Mouse (Mus musculus): ENCODE data around the gene Boc.

- TF ChIP-seq POLR2A (IDR thresholded peaks at IDR 0.05; ENCODE audit: borderline replicate concordance, control insufficient read depth, low read depth, low read length) = no peak
- TF ChIP-seq CTCF (IDR thresholded peaks at IDR 0.05; ENCODE audit: control insufficient read depth, insufficient read depth, low read length) = no peak
Observed at GRCm38 (mm10) chr16:44589506-44589905, 30.8 kb upstream of the Boc start.

Measured in bone marrow, adult 2 months (tissue).